Comparison of ENCODE assay signal across 10 mouse cellular contexts in genomic region chr16:89944050-89944449, GRCm38 (mm10).
DNase-seq lines count a peak whose midpoint lies in the region; ATAC-seq and TF ChIP-seq lines count a peak whose summit lies in the region.
"Had no signal": no experiment of that assay in that cellular context is flagged by ENCODE, and none has a peak within 500 bp of the region (broad histone marks: within the 10 kb centered on the region; RNA-seq: fewer than 3 reads in every experiment).

No protein-coding gene starts in this region.

- 0 out of 2 replicates have a peak, but pooled peaks cover 2% of the 10 kb centered on the region for H3K9me3 ChIP-seq in lung, embryonic 16.5 days (ENCODE audit: control insufficient read depth, low read length)
- no peaks in the 10 kb centered on the region for H3K9me3 ChIP-seq in forebrain, embryonic 13.5 days (replicated peaks)
- no peaks in the 10 kb centered on the region for H3K9me3 ChIP-seq in limb, embryonic 14.5 days (ENCODE audit: control insufficient read depth, low read length)

- WGBS in lung, embryonic 16.5 days = 38% methylated on average over 6 of the region's 6 CpGs
- 2% methylated on average over 6 of the region's 6 CpGs for WGBS in forebrain, embryonic 13.5 days
- 21% methylated on average over 6 of the region's 6 CpGs for WGBS in limb, embryonic 14.5 days

- H3K27me3 ChIP-seq in lung, embryonic 16.5 days (ENCODE audit: control insufficient read depth, insufficient read depth, low read depth, low read length) = no peaks in the 10 kb centered on the region
- no peaks in the 10 kb centered on the region for H3K27me3 ChIP-seq in forebrain, embryonic 13.5 days
- H3K27me3 ChIP-seq in limb, embryonic 14.5 days (ENCODE audit: control insufficient read depth, insufficient read depth, low read length) = no peaks in the 10 kb centered on the region

- DNase-seq in lung, postnatal 25 days (ENCODE audit: low spot score) = no peak
- no peak for DNase-seq in limb, embryonic 14.5 days (ENCODE audit: low spot score)
- peak; percentile 67 for DNase-seq in retina, embryonic 14.5 days (ENCODE audit: low spot score)
- DNase-seq in T-cell, adult 2 months (ENCODE audit: low spot score) = no peak
- no peak for DNase-seq in cerebellum, adult 11-12 months
- no peak for DNase-seq in urinary bladder, postnatal 14 days (ENCODE audit: low spot score)
- DNase-seq: cerebellum, adult 11 months had no signal

- H3K4me3 ChIP-seq in lung, embryonic 16.5 days (ENCODE audit: low read length) = no peak overlapping the region
- H3K4me3 ChIP-seq in forebrain, embryonic 13.5 days = no peak overlapping the region
- H3K4me3 ChIP-seq in limb, embryonic 14.5 days (replicated peaks; ENCODE audit: low read length) = no peak overlapping the region

- 0 out of 2 replicates have a peak, but pooled peaks have one; percentile 30 for ATAC-seq in lung, embryonic 16.5 days (ENCODE audit: low read depth)
- ATAC-seq in forebrain, embryonic 13.5 days = peak; percentile 72
- no peak for ATAC-seq in limb, embryonic 14.5 days (ENCODE audit: low FRiP score, low read depth)
- ATAC-seq: intestine, postnatal 0 days had no signal

- H3K4me1 ChIP-seq in lung, embryonic 16.5 days (replicated peaks; ENCODE audit: control insufficient read depth, insufficient read depth, low read length) = peaks cover 6% of the 10 kb centered on the region
- peaks cover 26% of the 10 kb centered on the region for H3K4me1 ChIP-seq in forebrain, embryonic 13.5 days
- peaks cover 31% of the 10 kb centered on the region for H3K4me1 ChIP-seq in limb, embryonic 14.5 days (ENCODE audit: control insufficient read depth, insufficient read depth, low read length)

- no peak overlapping the region for H3K27ac ChIP-seq in lung, embryonic 16.5 days (ENCODE audit: low read length)
- H3K27ac ChIP-seq in forebrain, embryonic 13.5 days = no peak overlapping the region
- 0 out of 2 replicates have a peak overlapping the region, but pooled peaks have one; percentile 33 for H3K27ac ChIP-seq in limb, embryonic 14.5 days (replicated peaks; ENCODE audit: low read depth, low read length)

- H3K9ac ChIP-seq in lung, embryonic 16.5 days (ENCODE audit: low read length) = no peak overlapping the region
- peak overlapping the region; percentile 28; the same call in 1 of the 2 replicates for H3K9ac ChIP-seq in forebrain, embryonic 13.5 days
- H3K9ac ChIP-seq in limb, embryonic 14.5 days (ENCODE audit: low read depth, low read length, severe bottlenecking) = no peak overlapping the region

- H3K4me2 ChIP-seq in lung, embryonic 16.5 days (ENCODE audit: low read depth, low read length) = no peak overlapping the region
- peak overlapping the region; percentile 25 for H3K4me2 ChIP-seq in forebrain, embryonic 13.5 days
- 0 out of 2 replicates have a peak overlapping the region, but pooled peaks have one; percentile 15 for H3K4me2 ChIP-seq in limb, embryonic 14.5 days (replicated peaks; ENCODE audit: low read depth, low read length, severe bottlenecking)

- H3K36me3 ChIP-seq in lung, embryonic 16.5 days (ENCODE audit: control insufficient read depth, insufficient read depth, low read length) = no peaks in the 10 kb centered on the region
- H3K36me3 ChIP-seq in forebrain, embryonic 13.5 days (ENCODE audit: poor library complexity, severe bottlenecking) = 0 out of 2 replicates have a peak, but pooled peaks cover 5% of the 10 kb centered on the region
- no peaks in the 10 kb centered on the region for H3K36me3 ChIP-seq in limb, embryonic 14.5 days (ENCODE audit: control insufficient read depth, insufficient read depth, low read length)

- no peak for TF ChIP-seq POLR2A in limb, embryonic 14.5 days (IDR thresholded peaks at IDR 0.05; ENCODE audit: borderline replicate concordance, extremely low read depth, insufficient read depth, insufficient read length)
